Mouse (Mus musculus) spleen, adult 12 weeks (tissue): Measurements from ENCODE around the gene Tmem189.

ENCODE experiments used
- DNase-seq: peaks from one replicate; pipeline ENCODE4 v3.0.0; 2022; ENCODE audit warnings: low spot score

Tmem189 gene

GRCm38 (mm10) chr2:167700018-167700417 is 10.4 kb upstream of the Tmem189 start:
- DNase-seq: no peak

- DNase-seq: peak; percentile 44
Measured at GRCm38 (mm10) chr2:167697902-167698301, 8.3 kb upstream of the Tmem189 start.

- no peak for DNase-seq
Measured at GRCm38 (mm10) chr2:167696143-167696542, 6.5 kb upstream of the Tmem189 start.

- DNase-seq: no peak
Measured at GRCm38 (mm10) chr2:167695491-167695890, 5.9 kb upstream of the Tmem189 start.

- no peak for DNase-seq
Measured at GRCm38 (mm10) chr2:167694963-167695362, 5.3 kb upstream of the Tmem189 start.

- DNase-seq: no peak
Measured at GRCm38 (mm10) chr2:167694244-167694643, 4.6 kb upstream of the Tmem189 start.

- no peak for DNase-seq
Measured at GRCm38 (mm10) chr2:167693540-167693939, 3.9 kb upstream of the Tmem189 start.

- no peak for DNase-seq
Measured at GRCm38 (mm10) chr2:167692831-167693230, 3.2 kb upstream of the Tmem189 start.

- DNase-seq: no peak
Measured at GRCm38 (mm10) chr2:167691871-167692661, 2.4 kb upstream of the Tmem189 start.

GRCm38 (mm10) chr2:167691410-167691809 is 1.8 kb upstream of the Tmem189 start:
- DNase-seq: no peak

GRCm38 (mm10) chr2:167690962-167691311 is 1.3 kb upstream of the Tmem189 start:
- no peak for DNase-seq

GRCm38 (mm10) chr2:167690219-167690961 is 768 bp upstream of the Tmem189 start:
- DNase-seq: no peak

- peak; percentile 72 for DNase-seq
Measured at GRCm38 (mm10) chr2:167688498-167689451, 847 bp downstream of the Tmem189 start, which contains the start of gene Cebpb. TSS of gene Cebpb (plus strand) at chr2:167688915.

- no peak for DNase-seq
Measured at GRCm38 (mm10) chr2:167688126-167688497, 1.5 kb downstream of the Tmem189 start.

- DNase-seq: no peak
Measured at GRCm38 (mm10) chr2:167687651-167688101, 1.9 kb downstream of the Tmem189 start.

- no peak for DNase-seq
Measured at GRCm38 (mm10) chr2:167687250-167687586, 2.4 kb downstream of the Tmem189 start.

GRCm38 (mm10) chr2:167686382-167687249 is 3.0 kb downstream of the Tmem189 start:
- no peak for DNase-seq

GRCm38 (mm10) chr2:167685865-167686264 is 3.8 kb downstream of the Tmem189 start:
- DNase-seq: no peak

- peak; percentile 89 for DNase-seq
Measured at GRCm38 (mm10) chr2:167685137-167685536, 4.5 kb downstream of the Tmem189 start.

- no peak for DNase-seq
Measured at GRCm38 (mm10) chr2:167683721-167684120, 5.9 kb downstream of the Tmem189 start.

GRCm38 (mm10) chr2:167680657-167681056 is 9.0 kb downstream of the Tmem189 start:
- DNase-seq: peak; percentile 58
